Mouse (Mus musculus) layer of hippocampus, adult 2 months (tissue): ENCODE measurements around the gene Dll4. TPM values are rescaled to one million over a fixed set of nuclear protein-coding genes. Genes with fewer than 3 reads are reported as not detected.

Experiments
- DNase-seq, 2 experiments: peaks; one replicate each; pipeline ENCODE4 v3.0.0; 2022; ENCODE audit warnings: low spot score in 2 of 2
- H3K27ac ChIP-seq: fragments of 200-600 bp; 2 replicates; pipeline ENCODE4 v1.8.1; 2022
- H3K4me3 ChIP-seq: fragments of 200-600 bp; 2 replicates; pipeline ENCODE4 v1.8.1; 2022; ENCODE audit warnings: mild to moderate bottlenecking
- CTCF ChIP-seq: fragments of 200-600 bp; conservative IDR thresholded peaks from 2 replicates; pipeline ENCODE4 v1.8.1; 2022; ENCODE audit warnings: antibody characterized with exemption, mild to moderate bottlenecking, moderate library complexity
- total RNA-seq, 2 experiments: library from RNA; stranded (reverse); gene quantifications; 2 replicates each; pipeline ENCODE4 v1.2.3; 2021

Gene Dll4
- total RNA-seq, 2 experiments from 2014 or later: 2.4 to 2.9 TPM

GRCm38 (mm10) chr2:119355651-119356050 is 30.1 kb downstream of the Dll4 start:
- H3K27ac ChIP-seq: no peak overlapping the region
- peak; percentile 19; the same call in 1 of the 2 replicates for TF ChIP-seq CTCF
- no peak overlapping the region for H3K4me3 ChIP-seq
- DNase-seq: no peak

- DNase-seq: no peak
- TF ChIP-seq CTCF: no peak
- no peak overlapping the region for H3K4me3 ChIP-seq
- no peak overlapping the region for H3K27ac ChIP-seq
These were observed 30.7 kb downstream of the Dll4 start for GRCm38 (mm10) chr2:119356310-119356709.

GRCm38 (mm10) chr2:119356805-119357204 is 31.2 kb downstream of the Dll4 start:
- Histone ChIP-seq H3K27ac (no peak overlapping the region), H3K4me3 (no peak overlapping the region)
- no peak for DNase-seq
- no peak for TF ChIP-seq CTCF

GRCm38 (mm10) chr2:119358249-119358648 is 32.7 kb downstream of the Dll4 start:
- no peak for TF ChIP-seq CTCF
- no peak overlapping the region for H3K4me3 ChIP-seq
- no peak overlapping the region for H3K27ac ChIP-seq
- no peak for DNase-seq

GRCm38 (mm10) chr2:119359721-119360291 is 34.2 kb downstream of the Dll4 start:
- DNase-seq: no peak
- H3K27ac ChIP-seq: no peak overlapping the region
- H3K4me3 ChIP-seq: no peak overlapping the region
- TF ChIP-seq CTCF: no peak

- DNase-seq: no peak
- no peak for TF ChIP-seq CTCF
These were observed 39.4 kb downstream of the Dll4 start for GRCm38 (mm10) chr2:119364969-119365368.

GRCm38 (mm10) chr2:119367346-119367745 is 41.8 kb downstream of the Dll4 start:
- Histone ChIP-seq H3K4me3 (no peak overlapping the region), H3K27ac (no peak overlapping the region)
- no peak for TF ChIP-seq CTCF
- DNase-seq: no peak

More at GRCm38 (mm10) chr2:119364969-119365368, 39.4 kb downstream of the Dll4 start:
- H3K4me3 ChIP-seq: no peak overlapping the region
- H3K27ac ChIP-seq: no peak overlapping the region

- DNase-seq: no peak
- no peak overlapping the region for H3K4me3 ChIP-seq
- TF ChIP-seq CTCF: no peak
- no peak overlapping the region for H3K27ac ChIP-seq
These were observed 44.5 kb downstream of the Dll4 start for GRCm38 (mm10) chr2:119370116-119370515.

- no peak for TF ChIP-seq CTCF
- H3K4me3 ChIP-seq: no peak overlapping the region
- DNase-seq: no peak
- H3K27ac ChIP-seq: no peak overlapping the region
These were observed 51.7 kb downstream of the Dll4 start for GRCm38 (mm10) chr2:119377286-119377685.

GRCm38 (mm10) chr2:119377826-119378225 is 52.2 kb downstream of the Dll4 start:
- no peak for DNase-seq
- no peak overlapping the region for H3K4me3 ChIP-seq
- TF ChIP-seq CTCF: no peak
- H3K27ac ChIP-seq: no peak overlapping the region

GRCm38 (mm10) chr2:119379455-119379854 is 53.9 kb downstream of the Dll4 start:
- no peak for DNase-seq
- TF ChIP-seq CTCF: no peak
- H3K4me3 ChIP-seq: no peak overlapping the region
- no peak overlapping the region for H3K27ac ChIP-seq

Other genes with a start within 250 kb of the Dll4 start
- gene Rad51, start 213.0 kb upstream of the Dll4 start, total RNA-seq: 1 to 10 TPM in 1 of 2 experiments, under 1 TPM in 1; 0.61 to 1.6 TPM
- gene Rmdn3, start 168.8 kb upstream of the Dll4 start, total RNA-seq: 10 to 100 TPM; 55.7 to 55.8 TPM
- not detected for gene Gchfr, start 158.0 kb upstream of the Dll4 start, total RNA-seq
- gene Gm14137, start 151.3 kb upstream of the Dll4 start, total RNA-seq: not detected
- 10 to 100 TPM; 34.1 to 36.2 TPM for gene Zfyve19, start 117.2 kb upstream of the Dll4 start, total RNA-seq
- gene Dnajc17, start 117.0 kb upstream of the Dll4 start, total RNA-seq: 10 to 100 TPM; 16.5 to 17.6 TPM
- not detected for gene Ppp1r14d, start 95.9 kb upstream of the Dll4 start, total RNA-seq
- gene Spint1, start 88.4 kb upstream of the Dll4 start, total RNA-seq: 1 to 10 TPM; 2.1 to 2.5 TPM
- 1 to 10 TPM; 5.9 to 7.1 TPM for gene Rhov, start 54.5 kb upstream of the Dll4 start, total RNA-seq
- gene Vps18, start 37.0 kb upstream of the Dll4 start, total RNA-seq: 10 to 100 TPM; 39.9 to 43.2 TPM
- 1 to 10 TPM; 6.5 to 8.9 TPM for gene Chac1, start 25.4 kb downstream of the Dll4 start, total RNA-seq
- gene Ino80, start 151.9 kb downstream of the Dll4 start, total RNA-seq: 10 to 100 TPM; 21.0 to 21.6 TPM
- gene Exd1, start 221.8 kb downstream of the Dll4 start, total RNA-seq: 1 to 10 TPM in 1 of 2 experiments, under 1 TPM in 1; 0.49 to 1.3 TPM
- 100 to 1,000 TPM; 155 to 157 TPM for gene Chp1, start 221.9 kb downstream of the Dll4 start, total RNA-seq